Mouse (Mus musculus) inflammation-experienced regulatory T-cells (primary cell): ENCODE data around the gene Zfp937. TPM values are rescaled to one million over a fixed set of nuclear protein-coding genes. Genes with fewer than 3 reads are reported as not detected.

Experiments
- polyA plus RNA-seq, 2 experiments: library from polyadenylated mRNA; unstranded; fragments of 100-300 nt; shearing (Covaris generic); gene quantifications; one replicate each; pipeline ENCODE4 v1.2.1; 2017

Gene Zfp937
- 10 to 100 TPM; 15.3 to 16.9 TPM for polyA plus RNA-seq

DNA sequence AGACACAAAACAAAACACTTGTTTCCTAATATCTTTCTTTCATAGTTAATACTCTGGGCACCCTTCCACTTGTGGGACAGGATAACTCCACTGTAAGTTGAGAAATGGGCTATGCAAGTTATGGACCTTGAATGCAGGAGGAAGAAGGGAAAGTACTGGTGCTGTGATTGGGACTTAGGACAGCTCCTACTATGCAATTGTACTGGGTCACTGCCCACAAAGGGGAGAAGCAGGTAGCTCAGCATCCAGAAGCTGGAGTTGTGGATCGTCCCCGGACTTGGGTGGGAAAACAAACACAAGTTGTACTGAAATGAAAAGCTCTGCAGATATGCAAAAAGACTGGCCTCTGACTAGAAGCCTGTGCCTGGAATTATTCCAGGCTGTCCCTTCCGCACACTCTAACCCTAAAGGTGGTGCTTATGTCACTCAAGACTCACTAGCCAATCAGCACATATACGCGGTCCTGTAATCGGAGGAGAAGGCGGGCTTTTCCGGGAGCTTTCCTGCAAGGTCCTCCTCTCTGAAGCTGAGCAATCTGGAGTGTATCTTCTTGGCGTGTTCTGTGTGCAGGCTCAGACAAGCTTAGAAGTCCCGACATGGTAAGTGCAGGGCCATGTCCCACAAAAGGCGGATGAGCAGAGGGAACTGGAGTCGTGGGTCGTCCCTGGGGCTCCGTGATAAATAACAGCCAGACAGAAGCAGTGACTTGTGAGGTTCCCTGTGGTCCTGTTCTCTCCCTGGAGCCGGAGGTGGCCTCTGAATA lies at the start of gene Zfp937:
TSS of gene Zfp937 (plus strand) at position 474 of the 763 bp plus-strand sequence.

GRCm38 (mm10) chr2:150179579-150179978 lies 38.3 kb upstream of the Zfp937 start, which contains the start of gene Gm10770:
Gene Gm10770, minus strand, starts transcription at chr2:150179679.

DNA sequence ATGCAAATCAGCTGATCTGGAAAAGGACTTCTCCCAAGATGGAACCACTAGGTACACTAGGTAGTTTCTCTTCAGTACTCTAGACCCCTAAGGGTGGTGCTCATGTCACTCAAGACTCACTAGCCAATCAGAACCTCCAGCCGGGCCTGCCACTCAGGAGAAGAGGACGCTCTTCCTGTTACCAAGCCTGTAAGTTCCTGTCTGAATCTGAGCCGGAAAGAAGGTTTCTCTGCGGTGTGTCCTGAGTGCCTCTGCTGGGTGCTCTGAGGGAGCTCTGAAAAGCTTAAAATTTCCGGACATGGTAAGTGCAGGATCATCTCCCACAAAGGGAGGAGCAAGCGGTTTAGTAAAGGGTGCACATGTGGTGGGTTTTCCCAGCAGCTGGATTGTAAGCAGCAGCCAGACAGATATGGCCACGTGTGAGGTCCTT lies 36.3 kb upstream of the Zfp937 start, which contains the start of gene Gm14139:
TSS of gene Gm14139 (plus strand) at position 186 of the 430 bp plus-strand sequence.

DNA sequence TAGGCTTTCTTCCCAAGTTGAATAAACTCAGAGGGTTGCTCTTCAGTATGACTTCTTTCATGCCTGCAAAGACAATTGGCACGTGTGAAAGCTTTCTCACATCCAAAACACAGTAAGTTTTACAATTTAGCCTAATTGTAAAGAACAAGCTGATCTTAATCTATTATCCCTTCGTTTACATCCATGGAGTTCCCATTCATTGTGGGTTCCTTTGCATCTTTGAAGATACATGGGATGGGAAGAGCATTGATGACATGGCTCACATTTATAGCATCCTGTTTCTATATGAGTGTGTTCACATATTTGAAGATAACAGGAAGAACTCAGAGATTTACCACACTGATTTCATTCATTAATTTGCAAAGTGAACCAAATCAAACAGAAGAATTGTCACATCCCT lies 37.6 kb downstream of the Zfp937 start, which contains the start of gene Gm21994:
TSS of gene Gm21994 (minus strand) at position 101 of the 400 bp plus-strand sequence.

DNA sequence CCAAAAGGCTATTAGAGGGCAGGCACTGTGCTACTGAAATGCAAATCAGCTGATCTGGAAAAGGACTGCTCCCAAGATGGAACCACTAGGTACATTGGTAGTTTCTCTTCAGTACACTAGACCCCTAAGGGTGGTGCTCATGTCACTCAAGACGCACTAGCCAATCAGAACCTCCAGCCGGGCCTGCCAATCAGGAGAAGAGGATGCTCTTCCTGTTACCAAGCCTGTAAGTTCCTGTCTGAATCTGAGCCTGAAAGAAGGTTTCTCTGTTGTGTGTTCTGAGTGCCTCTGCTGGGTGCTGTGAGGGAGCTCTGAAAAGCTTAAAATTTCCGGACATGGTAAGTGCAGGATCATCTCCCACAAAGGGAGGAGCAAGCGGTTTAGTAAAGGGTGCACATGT lies 39.4 kb downstream of the Zfp937 start, which contains the start of gene Gm14124:
TSS of gene Gm14124 (plus strand) at position 227 of the 400 bp plus-strand sequence.

Other genes with a start within 250 kb of the Zfp937 start
- 10 to 100 TPM; 27.0 to 28.2 TPM for gene Zfp120, start 81.4 kb upstream of the Zfp937 start, polyA plus RNA-seq
- gene Gm10770, start 38.4 kb upstream of the Zfp937 start, polyA plus RNA-seq, result not detected
- under 1 TPM; 0.55 to 0.98 TPM for gene Gm14139, start 36.3 kb upstream of the Zfp937 start, polyA plus RNA-seq
- 10 to 100 TPM; 30.1 to 39.4 TPM for gene Gm21994, start 37.5 kb downstream of the Zfp937 start, polyA plus RNA-seq
- gene Gm14124, start 39.4 kb downstream of the Zfp937 start, polyA plus RNA-seq, result not detected
- gene Gm10130, start 105.6 kb downstream of the Zfp937 start, polyA plus RNA-seq, result 10 to 100 TPM; 15.4 to 17.1 TPM
- 1 to 10 TPM; 6.5 to 7.5 TPM for gene 3300002I08Rik, start 144.7 kb downstream of the Zfp937 start, polyA plus RNA-seq
- 1 to 10 TPM; 8.5 to 8.9 TPM for gene Zfp442, start 233.4 kb downstream of the Zfp937 start, polyA plus RNA-seq